Mouse (Mus musculus) heart, postnatal 0 days (tissue): Measurements from ENCODE around the gene Sprn.

Experiments used
- CTCF ChIP-seq: IDR thresholded peaks from 2 replicates; pipeline ENCODE4 v1.5.1; 2016; ENCODE audit warnings: antibody characterized with exemption, control low read depth, low read depth
- EP300 ChIP-seq: IDR thresholded peaks from 2 replicates; pipeline ENCODE4 v1.6.1; 2016; ENCODE audit warnings: antibody characterized with exemption, low read depth

DNA sequence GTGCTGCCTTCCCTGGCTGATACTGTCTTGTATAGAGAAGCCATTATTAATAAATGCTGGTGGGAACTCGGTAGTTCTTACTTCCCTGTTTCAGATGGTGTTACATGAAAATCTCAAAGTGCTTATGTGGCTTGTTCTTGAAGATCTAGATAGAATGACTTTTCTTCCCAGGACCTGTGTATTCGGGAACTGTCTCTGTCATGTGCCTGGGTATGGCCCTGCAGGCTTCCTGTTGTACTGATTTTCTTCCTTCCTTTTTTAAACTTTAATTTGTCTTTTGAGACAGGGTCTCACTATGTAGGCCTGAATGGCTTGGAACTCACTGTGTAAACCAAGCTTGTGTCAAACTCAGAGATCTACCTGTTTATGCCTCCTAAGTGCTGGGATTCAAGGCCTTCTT, 26.8 kb downstream of the Sprn start:
- TF ChIP-seq CTCF = no peak
- no peak for TF ChIP-seq EP300
